Mouse (Mus musculus): ENCODE measurements around the gene Ak9. TPM values are rescaled to one million over a fixed set of nuclear protein-coding genes. Genes with fewer than 3 reads are reported as not detected.

Gene Ak9
- polyA plus RNA-seq, 1 experiment from 2014 or later = 0.05 TPM

- no peak overlapping the region for H3K4me3 ChIP-seq (replicated peaks)
- H3K4me2 ChIP-seq = no peak overlapping the region
Measured at GRCm38 (mm10) chr10:41451656-41452055, 147.9 kb downstream of the Ak9 start.

GRCm38 (mm10) chr10:41452791-41453190 lies 149.0 kb downstream of the Ak9 start:
- WGBS = 97% methylated on average over 3 of the region's 3 CpGs
- peaks cover 4% of the 10 kb centered on the region for H3K4me1 ChIP-seq (replicated peaks)
- H3K36me3 ChIP-seq = peaks cover 50% of the 10 kb centered on the region
- ATAC-seq (ENCODE audit: insufficient number of reproducible peaks, insufficient read depth, low FRiP score, low TSS enrichment, low read depth) = no peak
- no peak overlapping the region for H3K9ac ChIP-seq (replicated peaks)
- H3K27ac ChIP-seq = no peak overlapping the region
- no peak overlapping the region for H3K4me3 ChIP-seq (replicated peaks)
- no peak overlapping the region for H3K4me2 ChIP-seq
- no peaks in the 10 kb centered on the region for H3K27me3 ChIP-seq
- H3K9me3 ChIP-seq = no peaks in the 10 kb centered on the region

More at GRCm38 (mm10) chr10:41451656-41452055, 147.9 kb downstream of the Ak9 start:
- 92% methylated on average over 9 of the region's 9 CpGs for WGBS
- no peaks in the 10 kb centered on the region for H3K9me3 ChIP-seq
- H3K27me3 ChIP-seq = no peaks in the 10 kb centered on the region
- no peak for ATAC-seq (ENCODE audit: insufficient number of reproducible peaks, insufficient read depth, low FRiP score, low TSS enrichment, low read depth)
- H3K36me3 ChIP-seq = peaks cover 43% of the 10 kb centered on the region
- no peak overlapping the region for H3K9ac ChIP-seq (replicated peaks)
- no peak overlapping the region for H3K27ac ChIP-seq
- H3K4me1 ChIP-seq (replicated peaks) = peaks cover 4% of the 10 kb centered on the region

GRCm38 (mm10) chr10:41459990-41460389 lies 156.2 kb downstream of the Ak9 start:
- peaks cover 68% of the 10 kb centered on the region for H3K36me3 ChIP-seq
- H3K4me1 ChIP-seq (replicated peaks) = no peaks in the 10 kb centered on the region
- H3K4me3 ChIP-seq (replicated peaks) = no peak overlapping the region
- H3K27ac ChIP-seq = no peak overlapping the region
- no peaks in the 10 kb centered on the region for H3K9me3 ChIP-seq
- H3K4me2 ChIP-seq = no peak overlapping the region
- WGBS = 81% methylated on average over 4 of the region's 4 CpGs
- no peak for ATAC-seq (ENCODE audit: insufficient number of reproducible peaks, insufficient read depth, low FRiP score, low TSS enrichment, low read depth)
- no peaks in the 10 kb centered on the region for H3K27me3 ChIP-seq
- H3K9ac ChIP-seq (replicated peaks) = no peak overlapping the region

GRCm38 (mm10) chr10:41460501-41460900 lies 156.7 kb downstream of the Ak9 start:
- no peaks in the 10 kb centered on the region for H3K4me1 ChIP-seq (replicated peaks)
- H3K36me3 ChIP-seq = peaks cover 66% of the 10 kb centered on the region
- no peaks in the 10 kb centered on the region for H3K9me3 ChIP-seq
- no peak overlapping the region for H3K4me3 ChIP-seq (replicated peaks)
- no peaks in the 10 kb centered on the region for H3K27me3 ChIP-seq
- H3K9ac ChIP-seq (replicated peaks) = no peak overlapping the region
- WGBS = 20% methylated on average over 2 of the region's 2 CpGs
- no peak for ATAC-seq (ENCODE audit: insufficient number of reproducible peaks, insufficient read depth, low FRiP score, low TSS enrichment, low read depth)
- H3K4me2 ChIP-seq = no peak overlapping the region
- H3K27ac ChIP-seq = no peak overlapping the region

- Histone ChIP-seq H3K9me3 (no peaks in the 10 kb centered on the region), H3K4me2 (no peak overlapping the region), H3K36me3 (peaks cover 65% of the 10 kb centered on the region), H3K27me3 (no peaks in the 10 kb centered on the region), H3K4me1 (replicated peaks) (no peaks in the 10 kb centered on the region), H3K9ac (replicated peaks) (no peak overlapping the region), H3K4me3 (replicated peaks) (no peak overlapping the region), H3K27ac (no peak overlapping the region)
- WGBS = 80% methylated on average over 3 of the region's 3 CpGs
- ATAC-seq (ENCODE audit: insufficient number of reproducible peaks, insufficient read depth, low FRiP score, low TSS enrichment, low read depth) = no peak
Measured at GRCm38 (mm10) chr10:41461057-41461722, 157.4 kb downstream of the Ak9 start.

GRCm38 (mm10) chr10:41464401-41464955 lies 160.7 kb downstream of the Ak9 start:
- 52% methylated on average over 15 of the region's 15 CpGs for WGBS
- Histone ChIP-seq H3K27ac (no peak overlapping the region), H3K36me3 (peaks cover 57% of the 10 kb centered on the region), H3K9ac (replicated peaks) (no peak overlapping the region), H3K9me3 (no peaks in the 10 kb centered on the region), H3K4me3 (replicated peaks) (no peak overlapping the region), H3K27me3 (no peaks in the 10 kb centered on the region), H3K4me1 (replicated peaks) (no peaks in the 10 kb centered on the region), H3K4me2 (no peak overlapping the region)
- ATAC-seq (ENCODE audit: insufficient number of reproducible peaks, insufficient read depth, low FRiP score, low TSS enrichment, low read depth) = no peak

- Histone ChIP-seq H3K4me3 (replicated peaks) (no peak overlapping the region), H3K4me2 (no peak overlapping the region), H3K9ac (replicated peaks) (no peak overlapping the region), H3K36me3 (peaks cover 47% of the 10 kb centered on the region), H3K27me3 (no peaks in the 10 kb centered on the region), H3K27ac (no peak overlapping the region), H3K4me1 (replicated peaks) (no peaks in the 10 kb centered on the region), H3K9me3 (no peaks in the 10 kb centered on the region)
- WGBS = 30% methylated on average over 6 of the region's 6 CpGs
- no peak for ATAC-seq (ENCODE audit: insufficient number of reproducible peaks, insufficient read depth, low FRiP score, low TSS enrichment, low read depth)
Measured at GRCm38 (mm10) chr10:41467325-41467724, 163.5 kb downstream of the Ak9 start.

DNA sequence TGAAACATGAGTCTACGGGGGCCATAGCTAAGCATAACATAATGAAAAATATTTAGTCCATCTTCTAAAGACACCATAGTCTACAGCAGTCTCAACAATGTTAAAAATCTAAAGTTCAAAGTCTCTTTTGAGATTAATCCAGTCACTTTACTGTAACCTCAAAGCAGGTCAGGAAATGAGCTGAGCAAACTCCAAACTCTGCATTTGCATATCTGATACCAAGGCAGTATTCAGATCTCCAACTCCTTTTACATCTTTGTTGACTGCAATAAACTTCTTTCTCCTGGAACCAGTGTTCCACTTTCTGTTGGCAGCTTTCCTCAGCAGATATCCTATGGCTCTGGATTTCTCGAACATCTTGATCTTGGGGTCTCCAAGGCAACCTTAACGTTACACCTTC lies 166.9 kb downstream of the Ak9 start:
- H3K4me3 ChIP-seq (replicated peaks) = no peak overlapping the region
- no peaks in the 10 kb centered on the region for H3K9me3 ChIP-seq
- WGBS = 77% methylated on average over 3 of the region's 3 CpGs
- H3K4me2 ChIP-seq = no peak overlapping the region
- H3K4me1 ChIP-seq (replicated peaks) = peaks cover 13% of the 10 kb centered on the region
- H3K36me3 ChIP-seq = peaks cover 25% of the 10 kb centered on the region
- no peak for ATAC-seq (ENCODE audit: insufficient number of reproducible peaks, insufficient read depth, low FRiP score, low TSS enrichment, low read depth)
- H3K9ac ChIP-seq (replicated peaks) = no peak overlapping the region
- no peaks in the 10 kb centered on the region for H3K27me3 ChIP-seq
- H3K27ac ChIP-seq = no peak overlapping the region

DNA sequence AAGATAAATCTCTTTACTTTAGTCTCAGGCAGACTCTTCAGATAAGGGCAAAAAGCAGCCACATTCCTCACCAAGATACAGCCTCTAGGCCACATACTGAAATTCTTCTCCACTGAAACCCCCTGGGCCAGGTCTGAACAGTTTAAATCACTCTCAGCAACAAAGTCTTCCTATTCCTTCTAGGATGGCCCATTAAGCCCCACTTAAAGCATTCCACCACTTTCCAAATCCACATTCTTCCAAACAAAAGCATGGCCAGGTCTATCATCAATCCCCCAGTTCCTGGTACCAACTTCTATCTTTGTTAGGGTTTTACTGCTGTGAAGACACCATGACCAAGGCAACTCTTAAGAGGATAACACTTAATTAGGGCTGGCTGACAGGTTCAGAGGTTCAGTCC lies 168.8 kb downstream of the Ak9 start:
- H3K36me3 ChIP-seq = peaks cover 11% of the 10 kb centered on the region; the same call in 1 of the 2 replicates
- H3K9ac ChIP-seq (replicated peaks) = no peak overlapping the region
- H3K27ac ChIP-seq = no peak overlapping the region
- ATAC-seq (ENCODE audit: insufficient number of reproducible peaks, insufficient read depth, low FRiP score, low TSS enrichment, low read depth) = no peak
- H3K4me3 ChIP-seq (replicated peaks) = no peak overlapping the region
- no peak overlapping the region for H3K4me2 ChIP-seq
- H3K4me1 ChIP-seq (replicated peaks) = peaks cover 22% of the 10 kb centered on the region
- H3K9me3 ChIP-seq = no peaks in the 10 kb centered on the region
- H3K27me3 ChIP-seq = no peaks in the 10 kb centered on the region

GRCm38 (mm10) chr10:41472962-41473481 lies 169.2 kb downstream of the Ak9 start:
- WGBS = 70% methylated on average over 5 of the region's 5 CpGs
- H3K9ac ChIP-seq (replicated peaks) = no peak overlapping the region
- no peaks in the 10 kb centered on the region for H3K9me3 ChIP-seq
- H3K27me3 ChIP-seq = no peaks in the 10 kb centered on the region
- no peak overlapping the region for H3K4me2 ChIP-seq
- H3K4me3 ChIP-seq (replicated peaks) = no peak overlapping the region
- H3K4me1 ChIP-seq (replicated peaks) = peaks cover 26% of the 10 kb centered on the region
- ATAC-seq (ENCODE audit: insufficient number of reproducible peaks, insufficient read depth, low FRiP score, low TSS enrichment, low read depth) = no peak
- H3K36me3 ChIP-seq = peaks cover 9% of the 10 kb centered on the region; the same call in 1 of the 2 replicates
- H3K27ac ChIP-seq = no peak overlapping the region

DNA sequence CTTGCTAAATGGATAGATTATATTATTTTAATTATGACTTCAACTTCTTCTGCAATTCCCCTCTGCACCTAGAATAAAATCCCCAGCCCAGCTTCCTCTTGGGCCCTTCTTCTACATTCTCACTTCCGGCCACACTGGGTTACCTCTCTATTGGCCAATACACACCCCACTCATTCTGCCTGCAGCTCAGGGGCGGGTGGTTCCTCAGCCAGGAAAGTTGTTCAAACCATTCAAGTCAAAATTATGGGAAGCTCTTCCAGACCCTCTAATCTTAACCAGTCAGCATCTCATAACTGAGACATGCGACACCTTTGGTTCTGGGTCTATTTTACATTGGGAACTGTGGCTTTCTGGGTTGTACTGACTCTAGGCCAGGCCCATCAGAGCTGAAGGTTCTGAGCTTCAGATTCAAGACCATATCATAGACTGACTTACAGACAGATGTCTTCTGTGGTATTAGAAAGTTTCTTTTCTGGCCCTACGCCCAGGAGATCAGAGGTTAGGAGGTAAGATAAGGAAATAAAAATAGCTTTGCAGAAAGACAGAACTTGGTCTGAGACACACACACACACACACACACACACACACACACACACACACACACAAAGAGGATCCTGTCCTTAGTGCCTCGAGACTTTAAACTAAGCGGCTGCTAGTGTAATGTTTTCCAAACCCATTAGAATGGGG lies 170.1 kb downstream of the Ak9 start:
- Histone ChIP-seq H3K4me3 (replicated peaks) (no peak overlapping the region), H3K4me2 (no peak overlapping the region), H3K27ac (no peak overlapping the region), H3K9ac (replicated peaks) (no peak overlapping the region), H3K9me3 (no peaks in the 10 kb centered on the region), H3K27me3 (no peaks in the 10 kb centered on the region), H3K36me3 (peaks cover 5% of the 10 kb centered on the region), H3K4me1 (replicated peaks) (peaks cover 30% of the 10 kb centered on the region)
- ATAC-seq (ENCODE audit: insufficient number of reproducible peaks, insufficient read depth, low FRiP score, low TSS enrichment, low read depth) = no peak
- WGBS = 78% methylated on average over 6 of the region's 6 CpGs
